Comparison of ENCODE assay signal across 1 mouse cellular context in genomic region chr5:145115736-145116135, GRCm38 (mm10).
TF ChIP-seq lines count a peak whose summit lies in the region.

No protein-coding gene starts in this region.

TF ChIP-seq in MEL, 35 proteins besides CTCF, POLR2A, EP300 and RAD21:
- TF ChIP-seq NRF1 (IDR thresholded peaks at IDR 0.05; ENCODE audit: insufficient read depth, low read depth, low read length, poor library complexity, severe bottlenecking): peak; percentile 48; the same call in 1 of the 2 replicates
- no peak for TF ChIP-seq POLR2AphosphoS2 (IDR thresholded peaks at IDR 0.05; ENCODE audit: low read length)
TF ChIP-seq in MEL: peak in this region for 1.
